Mouse (Mus musculus) thymus, adult 2 months (tissue): ENCODE measurements around the gene Guca2a. TPM values are rescaled to one million over a fixed set of nuclear protein-coding genes. Genes with fewer than 3 reads are reported as not detected.

Experiments used
- DNase-seq: peaks from one replicate; pipeline ENCODE4 v3.0.0; 2021
- H3K27ac ChIP-seq: fragments of 200-500 bp; 2 replicates; pipeline ENCODE4 v1.5.1; 2012; ENCODE audit warnings: low read length, control low read depth; ENCODE audit not compliant: control insufficient read depth, insufficient read depth
- H3K27me3 ChIP-seq: fragments of 200-500 bp; 2 replicates; pipeline ENCODE4 v1.6.1; 2012; ENCODE audit warnings: mild to moderate bottlenecking, low read length, moderate library complexity, mixed read lengths; ENCODE audit not compliant: control insufficient read depth, insufficient read depth
- H3K36me3 ChIP-seq: fragments of 200-500 bp; 2 replicates; pipeline ENCODE4 v1.6.1; 2012; ENCODE audit warnings: mild to moderate bottlenecking, low read length, moderate library complexity; ENCODE audit not compliant: control insufficient read depth, insufficient read depth
- H3K4me1 ChIP-seq: fragments of 200-500 bp; replicated peaks from 2 replicates; pipeline ENCODE4 v1.6.1; 2012; ENCODE audit warnings: low read length; ENCODE audit not compliant: control insufficient read depth, insufficient read depth
- H3K4me3 ChIP-seq: fragments of 200-500 bp; 2 replicates; pipeline ENCODE4 v1.5.1; 2012; ENCODE audit warnings: mild to moderate bottlenecking, low read length, control low read depth, moderate library complexity; ENCODE audit not compliant: control insufficient read depth, insufficient read depth
- CTCF ChIP-seq: fragments of 200-500 bp; IDR thresholded peaks from 2 replicates; pipeline ENCODE4 v1.5.1; 2012; ENCODE audit warnings: mild to moderate bottlenecking, control low read depth, low read length, moderate library complexity, borderline replicate concordance; ENCODE audit not compliant: control insufficient read depth, poor library complexity, insufficient read depth; ENCODE audit errors: extremely low read depth
- POLR2A ChIP-seq: fragments of 200-500 bp; IDR thresholded peaks from 2 replicates; pipeline ENCODE4 v1.6.1; 2012; ENCODE audit warnings: mild to moderate bottlenecking, low read length, control low read depth, moderate library complexity; ENCODE audit not compliant: control insufficient read depth, poor library complexity, insufficient read depth; ENCODE audit errors: extremely low read depth
- WGBS: fragments of 180-500 bp; shearing (Covaris S2); methylation state at CpG from one replicate; pipeline ENCODE4 v1.1.7; 2018; 5-methylcytosine and 5-hydroxymethylcytosine counted together
- polyA plus RNA-seq: library from polyadenylated mRNA; depleted of rRNA; stranded (reverse); fragments of >200 nt; gene quantifications from 2 replicates; pipeline ENCODE4 v1.2.3, GENCODE M21; 2012

The Guca2a gene
- polyA plus RNA-seq, 1 experiment = 0.75 TPM

DNA sequence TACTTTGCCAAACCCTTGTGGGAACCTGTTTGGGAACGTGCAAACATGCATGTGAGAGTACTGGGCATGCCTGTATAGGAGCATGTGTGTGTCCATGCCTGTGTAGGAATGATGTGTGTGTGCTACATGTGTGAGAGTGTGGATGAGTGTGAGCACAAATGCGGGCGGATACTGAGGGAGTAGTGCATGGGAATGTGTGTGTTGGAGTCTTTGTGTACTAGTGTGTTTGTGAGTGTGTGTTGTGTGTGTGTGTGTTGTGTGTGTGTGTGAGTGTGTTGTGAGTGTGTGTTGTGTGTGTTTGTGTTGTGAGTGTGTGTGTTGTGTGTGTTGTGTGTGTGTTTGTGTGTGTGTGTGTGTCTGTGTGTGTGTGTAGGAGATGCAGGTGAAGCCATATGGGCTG lies 30.7 kb downstream of the Guca2a start:
- no peaks in the 10 kb centered on the region for H3K27me3 ChIP-seq
- no peaks in the 10 kb centered on the region for H3K36me3 ChIP-seq
- H3K4me1 ChIP-seq = peaks cover 49% of the 10 kb centered on the region
- TF ChIP-seq CTCF = no peak
- TF ChIP-seq POLR2A = no peak
- no peak overlapping the region for H3K4me3 ChIP-seq
- DNase-seq = no peak
- WGBS = 91% methylated on average over 3 of the region's 3 CpGs
- no peak overlapping the region for H3K27ac ChIP-seq

DNA sequence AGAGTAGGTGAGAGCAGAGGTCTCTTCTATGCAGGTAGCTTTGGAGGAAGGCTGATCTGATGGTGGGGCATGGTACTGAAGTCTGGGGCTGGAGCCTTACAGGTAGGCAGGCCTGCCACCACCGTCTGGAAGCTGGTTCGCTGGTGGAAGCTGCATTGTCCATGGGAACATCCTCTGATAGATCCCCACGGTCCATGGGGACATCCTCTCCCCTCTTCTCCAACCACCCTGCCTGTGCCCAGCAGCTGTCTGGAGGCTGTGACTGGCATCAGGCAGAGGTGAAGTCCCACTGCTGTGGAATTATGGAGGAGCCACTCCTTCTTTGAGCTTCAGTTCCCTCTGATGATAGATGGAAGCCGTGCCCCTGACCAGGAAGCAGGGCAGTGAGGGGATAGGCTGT lies 31.1 kb downstream of the Guca2a start:
- no peak for DNase-seq
- Histone ChIP-seq H3K27ac (peak overlapping the region; percentile 96), H3K4me1 (peaks cover 49% of the 10 kb centered on the region), H3K36me3 (no peaks in the 10 kb centered on the region), H3K27me3 (no peaks in the 10 kb centered on the region), H3K4me3 (no peak overlapping the region)
- WGBS = 89% methylated on average over 4 of the region's 4 CpGs
- TF ChIP-seq POLR2A (no peak), CTCF (no peak)

DNA sequence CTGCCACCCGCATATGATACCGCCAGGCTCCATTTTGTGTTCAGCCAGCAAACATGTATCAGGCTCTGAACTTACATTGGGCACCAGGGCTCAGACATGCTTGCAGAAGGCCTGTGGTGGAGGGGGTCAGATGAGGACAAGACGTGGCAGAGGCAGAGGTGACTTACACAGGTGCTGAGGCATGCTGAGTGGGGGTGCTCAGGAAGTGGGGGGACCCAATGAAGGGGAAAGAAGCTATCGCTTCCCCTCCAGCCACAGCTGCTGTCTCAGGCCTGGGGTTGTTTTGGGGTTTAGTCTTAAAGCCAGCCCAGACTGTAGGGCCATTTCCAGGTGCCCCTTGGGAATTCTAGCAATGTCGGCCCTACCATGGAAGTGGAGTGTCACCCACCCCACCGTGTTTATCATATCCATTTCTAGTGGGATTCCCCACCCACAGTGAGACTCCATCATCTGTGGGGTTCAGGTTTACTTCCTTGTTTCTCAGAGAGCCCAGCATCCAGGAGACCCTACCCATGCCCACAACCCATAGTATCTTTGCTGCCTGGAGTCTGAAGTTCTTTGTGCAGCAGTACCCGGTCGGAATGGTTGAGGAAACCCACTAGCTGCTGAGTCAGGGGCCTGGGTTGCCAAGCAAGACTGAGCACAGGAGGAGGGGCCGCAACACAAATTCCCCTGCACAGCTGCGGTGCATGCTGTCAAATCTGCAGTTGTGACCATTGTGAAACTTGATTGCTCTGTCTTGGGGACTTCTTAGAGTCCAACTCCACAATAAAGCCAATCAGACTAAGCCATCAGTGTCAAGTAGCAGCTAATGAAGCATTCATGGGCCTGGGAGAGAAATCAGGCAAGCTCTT lies 32.1 kb downstream of the Guca2a start:
- Histone ChIP-seq H3K27me3 (no peaks in the 10 kb centered on the region), H3K36me3 (no peaks in the 10 kb centered on the region), H3K4me3 (no peak overlapping the region), H3K27ac (peak overlapping the region; percentile 96), H3K4me1 (peaks cover 52% of the 10 kb centered on the region)
- DNase-seq = peak; percentile 79
- WGBS = 17% methylated on average over 10 of the region's 10 CpGs
- TF ChIP-seq POLR2A (no peak), CTCF (no peak)

- Histone ChIP-seq H3K4me3 (no peak overlapping the region), H3K27me3 (no peaks in the 10 kb centered on the region), H3K4me1 (peaks cover 52% of the 10 kb centered on the region), H3K27ac (peak overlapping the region; percentile 96), H3K36me3 (no peaks in the 10 kb centered on the region)
- WGBS = 66% methylated on average over 7 of the region's 7 CpGs
- DNase-seq = no peak
- TF ChIP-seq CTCF (no peak), POLR2A (no peak)
Measured at GRCm38 (mm10) chr4:119670210-119670555, 32.7 kb downstream of the Guca2a start.

DNA sequence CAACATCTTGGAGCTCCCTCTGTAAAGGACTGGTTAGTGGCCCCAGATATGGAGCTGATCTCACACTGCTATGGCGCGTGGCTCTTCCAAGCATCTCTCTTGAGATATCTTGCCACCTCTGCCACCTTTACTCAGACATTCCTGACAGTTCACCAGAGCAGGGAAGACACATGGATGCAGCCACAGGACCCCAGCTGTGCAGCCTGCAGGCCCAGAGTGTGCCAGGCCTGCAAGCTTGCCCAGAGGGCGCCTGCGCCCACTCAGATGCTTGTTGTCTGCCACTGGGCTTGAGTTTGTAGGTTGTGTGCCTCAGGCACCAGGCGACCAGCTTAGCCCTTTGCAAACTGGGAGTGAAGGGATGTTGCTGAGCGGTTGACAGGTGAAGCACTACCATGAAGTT lies 33.2 kb downstream of the Guca2a start:
- TF ChIP-seq POLR2A (no peak), CTCF (no peak)
- H3K27ac ChIP-seq = no peak overlapping the region; the same call in 1 of the 2 replicates
- no peak for DNase-seq
- no peak overlapping the region for H3K4me3 ChIP-seq
- H3K4me1 ChIP-seq = peaks cover 52% of the 10 kb centered on the region
- no peaks in the 10 kb centered on the region for H3K36me3 ChIP-seq
- 87% methylated on average over 6 of the region's 6 CpGs for WGBS
- no peaks in the 10 kb centered on the region for H3K27me3 ChIP-seq

- TF ChIP-seq POLR2A (no peak), CTCF (no peak)
- 97% methylated on average over 9 of the region's 9 CpGs for WGBS
- H3K27ac ChIP-seq = no peak overlapping the region; the same call in 1 of the 2 replicates
- no peaks in the 10 kb centered on the region for H3K36me3 ChIP-seq
- H3K4me1 ChIP-seq = peaks cover 52% of the 10 kb centered on the region
- H3K4me3 ChIP-seq = no peak overlapping the region
- no peaks in the 10 kb centered on the region for H3K27me3 ChIP-seq
- no peak for DNase-seq
Measured at GRCm38 (mm10) chr4:119671164-119671563, 33.7 kb downstream of the Guca2a start.
